Mouse (Mus musculus): Measurements from ENCODE around the gene Gm20425. TPM values are rescaled to one million over a fixed set of nuclear protein-coding genes. Genes with fewer than 3 reads are reported as not detected.

Gene Gm20425
- polyA plus RNA-seq, 1 experiment from 2014 or later = 0.68 TPM

DNA sequence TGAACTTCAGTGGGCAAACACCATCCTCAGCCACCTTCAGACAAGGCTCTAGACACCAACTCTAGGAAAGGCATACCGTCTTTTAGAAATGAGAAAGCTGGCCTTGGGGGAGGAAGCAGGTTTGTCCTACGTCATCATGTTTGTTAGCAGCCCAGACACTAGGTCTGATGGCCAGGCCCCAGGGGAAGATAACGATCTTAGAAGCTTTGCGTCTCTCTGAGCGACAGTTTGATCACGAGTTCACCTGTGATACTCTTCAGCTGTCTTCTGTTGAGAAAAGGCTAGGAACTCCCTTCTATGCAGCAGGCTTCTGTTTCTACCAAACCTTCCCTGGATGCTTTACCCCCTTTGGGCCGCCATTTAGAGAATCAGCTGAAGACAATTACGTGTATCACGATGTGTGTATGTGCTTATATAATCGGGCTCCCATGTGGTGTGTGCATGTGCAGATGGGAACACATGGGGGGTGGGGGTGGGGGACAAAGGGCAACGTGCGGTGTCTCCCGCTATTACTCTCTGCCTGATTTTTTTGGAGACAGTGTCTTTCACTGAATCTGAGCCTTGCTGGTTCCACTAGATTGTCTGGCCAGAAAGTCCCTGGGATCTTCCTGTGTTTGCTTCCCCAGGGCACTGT is 1.6 kb downstream of the Gm20425 start:
- ATAC-seq (ENCODE audit: low read depth) = no peak
- H3K4me2 ChIP-seq (ENCODE audit: low read depth, low read length) = no peak overlapping the region
- no peak overlapping the region for H3K27ac ChIP-seq (ENCODE audit: low read depth, low read length)
- no peaks in the 10 kb centered on the region for H3K36me3 ChIP-seq (ENCODE audit: control insufficient read depth, insufficient read depth, low read length)
- H3K27me3 ChIP-seq (ENCODE audit: control insufficient read depth, insufficient read depth, low read length) = no peaks in the 10 kb centered on the region
- H3K4me1 ChIP-seq (ENCODE audit: control insufficient read depth, insufficient read depth, low read length) = no peaks in the 10 kb centered on the region
- WGBS = 82% methylated on average over 13 of the region's 13 CpGs
- no peak overlapping the region for H3K4me3 ChIP-seq (ENCODE audit: low read depth, low read length)
- H3K9ac ChIP-seq (replicated peaks; ENCODE audit: low read depth, low read length) = no peak overlapping the region
- no peaks in the 10 kb centered on the region for H3K9me3 ChIP-seq (ENCODE audit: control insufficient read depth, low read length)

GRCm38 (mm10) chr9:103227760-103228159 is 2.3 kb downstream of the Gm20425 start:
- Histone ChIP-seq H3K27ac (ENCODE audit: low read depth, low read length) (no peak overlapping the region), H3K9me3 (ENCODE audit: control insufficient read depth, low read length) (no peaks in the 10 kb centered on the region), H3K36me3 (ENCODE audit: control insufficient read depth, insufficient read depth, low read length) (no peaks in the 10 kb centered on the region), H3K9ac (replicated peaks; ENCODE audit: low read depth, low read length) (no peak overlapping the region), H3K4me2 (ENCODE audit: low read depth, low read length) (no peak overlapping the region), H3K4me3 (ENCODE audit: low read depth, low read length) (no peak overlapping the region), H3K27me3 (ENCODE audit: control insufficient read depth, insufficient read depth, low read length) (no peaks in the 10 kb centered on the region), H3K4me1 (ENCODE audit: control insufficient read depth, insufficient read depth, low read length) (no peaks in the 10 kb centered on the region)
- 87% methylated on average over 16 of the region's 16 CpGs for WGBS
- ATAC-seq (ENCODE audit: low read depth) = no peak

GRCm38 (mm10) chr9:103226806-103227205 is 3.3 kb downstream of the Gm20425 start:
- Histone ChIP-seq H3K4me3 (ENCODE audit: low read depth, low read length) (no peak overlapping the region), H3K27me3 (ENCODE audit: control insufficient read depth, insufficient read depth, low read length) (no peaks in the 10 kb centered on the region), H3K9me3 (ENCODE audit: control insufficient read depth, low read length) (no peaks in the 10 kb centered on the region), H3K4me2 (ENCODE audit: low read depth, low read length) (no peak overlapping the region), H3K36me3 (ENCODE audit: control insufficient read depth, insufficient read depth, low read length) (no peaks in the 10 kb centered on the region), H3K4me1 (ENCODE audit: control insufficient read depth, insufficient read depth, low read length) (no peaks in the 10 kb centered on the region), H3K9ac (replicated peaks; ENCODE audit: low read depth, low read length) (no peak overlapping the region), H3K27ac (ENCODE audit: low read depth, low read length) (no peak overlapping the region)
- 93% methylated on average over 15 of the region's 15 CpGs for WGBS
- ATAC-seq (ENCODE audit: low read depth) = no peak

DNA sequence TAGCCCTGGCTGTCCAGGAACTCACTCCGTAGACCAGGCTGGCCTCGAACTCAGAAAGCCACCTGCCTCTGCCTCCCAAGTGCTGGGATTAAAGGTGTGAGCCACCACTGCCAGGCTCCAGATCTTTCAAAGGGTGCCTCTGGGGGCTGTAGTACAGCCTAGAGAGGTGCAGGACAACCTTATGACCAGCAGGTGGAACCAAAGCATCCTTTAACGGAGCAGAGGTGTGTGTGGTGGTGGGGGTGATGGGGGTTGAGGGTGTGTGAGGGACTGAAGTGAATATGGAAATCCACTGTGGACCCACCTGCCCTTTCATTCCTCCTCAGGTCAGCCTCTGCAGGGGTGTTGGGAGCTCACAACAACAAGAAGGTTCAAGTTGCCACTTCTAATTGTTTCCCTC is 4.6 kb downstream of the Gm20425 start:
- no peak overlapping the region for H3K4me3 ChIP-seq (ENCODE audit: low read depth, low read length)
- H3K4me1 ChIP-seq (ENCODE audit: control insufficient read depth, insufficient read depth, low read length) = no peaks in the 10 kb centered on the region
- H3K9ac ChIP-seq (replicated peaks; ENCODE audit: low read depth, low read length) = no peak overlapping the region
- H3K27ac ChIP-seq (ENCODE audit: low read depth, low read length) = no peak overlapping the region
- no peak overlapping the region for H3K4me2 ChIP-seq (ENCODE audit: low read depth, low read length)
- 72% methylated on average over 3 of the region's 3 CpGs for WGBS
- ATAC-seq (ENCODE audit: low read depth) = no peak
- no peaks in the 10 kb centered on the region for H3K36me3 ChIP-seq (ENCODE audit: control insufficient read depth, insufficient read depth, low read length)
- H3K9me3 ChIP-seq (ENCODE audit: control insufficient read depth, low read length) = no peaks in the 10 kb centered on the region
- no peaks in the 10 kb centered on the region for H3K27me3 ChIP-seq (ENCODE audit: control insufficient read depth, insufficient read depth, low read length)

- 94% methylated on average over 7 of the region's 7 CpGs for WGBS
- H3K9ac ChIP-seq (replicated peaks; ENCODE audit: low read depth, low read length) = no peak overlapping the region
- ATAC-seq (ENCODE audit: low read depth) = no peak
Observed at GRCm38 (mm10) chr9:103224721-103225120, 5.4 kb downstream of the Gm20425 start.

GRCm38 (mm10) chr9:103214281-103214680 is 15.8 kb downstream of the Gm20425 start:
- 75% methylated on average over 6 of the region's 6 CpGs for WGBS
- H3K9me3 ChIP-seq (ENCODE audit: control insufficient read depth, low read length) = no peaks in the 10 kb centered on the region
- no peak overlapping the region for H3K4me2 ChIP-seq (ENCODE audit: low read depth, low read length)
- ATAC-seq (ENCODE audit: low read depth) = no peak
- H3K36me3 ChIP-seq (ENCODE audit: control insufficient read depth, insufficient read depth, low read length) = no peaks in the 10 kb centered on the region
- H3K27ac ChIP-seq (ENCODE audit: low read depth, low read length) = no peak overlapping the region
- H3K4me1 ChIP-seq (ENCODE audit: control insufficient read depth, insufficient read depth, low read length) = no peaks in the 10 kb centered on the region
- no peak overlapping the region for H3K9ac ChIP-seq (replicated peaks; ENCODE audit: low read depth, low read length)
- no peaks in the 10 kb centered on the region for H3K27me3 ChIP-seq (ENCODE audit: control insufficient read depth, insufficient read depth, low read length)
- no peak overlapping the region for H3K4me3 ChIP-seq (ENCODE audit: low read depth, low read length)

More at GRCm38 (mm10) chr9:103224721-103225120, 5.4 kb downstream of the Gm20425 start:
- H3K4me3 ChIP-seq (ENCODE audit: low read depth, low read length) = no peak overlapping the region
- no peaks in the 10 kb centered on the region for H3K36me3 ChIP-seq (ENCODE audit: control insufficient read depth, insufficient read depth, low read length)
- H3K27me3 ChIP-seq (ENCODE audit: control insufficient read depth, insufficient read depth, low read length) = no peaks in the 10 kb centered on the region
- no peak overlapping the region for H3K4me2 ChIP-seq (ENCODE audit: low read depth, low read length)
- no peaks in the 10 kb centered on the region for H3K4me1 ChIP-seq (ENCODE audit: control insufficient read depth, insufficient read depth, low read length)
- H3K27ac ChIP-seq (ENCODE audit: low read depth, low read length) = no peak overlapping the region
- H3K9me3 ChIP-seq (ENCODE audit: control insufficient read depth, low read length) = no peaks in the 10 kb centered on the region

- Histone ChIP-seq H3K27me3 (ENCODE audit: control insufficient read depth, insufficient read depth, low read length) (no peaks in the 10 kb centered on the region), H3K9ac (replicated peaks; ENCODE audit: low read depth, low read length) (no peak overlapping the region), H3K9me3 (ENCODE audit: control insufficient read depth, low read length) (no peaks in the 10 kb centered on the region), H3K4me2 (ENCODE audit: low read depth, low read length) (no peak overlapping the region), H3K4me3 (ENCODE audit: low read depth, low read length) (no peak overlapping the region), H3K27ac (ENCODE audit: low read depth, low read length) (no peak overlapping the region), H3K36me3 (ENCODE audit: control insufficient read depth, insufficient read depth, low read length) (no peaks in the 10 kb centered on the region), H3K4me1 (ENCODE audit: control insufficient read depth, insufficient read depth, low read length) (peaks cover 3% of the 10 kb centered on the region; the same call in 1 of the 2 replicates)
- 71% methylated on average over 2 of the region's 2 CpGs for WGBS
- no peak for ATAC-seq (ENCODE audit: low read depth)
Observed at GRCm38 (mm10) chr9:103213631-103214030, 16.5 kb downstream of the Gm20425 start.

GRCm38 (mm10) chr9:103212654-103213420 is 17.3 kb downstream of the Gm20425 start:
- Histone ChIP-seq H3K4me2 (ENCODE audit: low read depth, low read length) (no peak overlapping the region), H3K9me3 (ENCODE audit: control insufficient read depth, low read length) (no peaks in the 10 kb centered on the region), H3K9ac (replicated peaks; ENCODE audit: low read depth, low read length) (no peak overlapping the region), H3K36me3 (ENCODE audit: control insufficient read depth, insufficient read depth, low read length) (no peaks in the 10 kb centered on the region), H3K27ac (ENCODE audit: low read depth, low read length) (no peak overlapping the region), H3K4me3 (ENCODE audit: low read depth, low read length) (no peak overlapping the region), H3K4me1 (ENCODE audit: control insufficient read depth, insufficient read depth, low read length) (peaks cover 4% of the 10 kb centered on the region; the same call in 1 of the 2 replicates), H3K27me3 (ENCODE audit: control insufficient read depth, insufficient read depth, low read length) (no peaks in the 10 kb centered on the region)
- ATAC-seq (ENCODE audit: low read depth) = no peak
- 68% methylated on average over 28 of the region's 28 CpGs for WGBS

GRCm38 (mm10) chr9:103208802-103209423 is 21.2 kb downstream of the Gm20425 start:
- 22% methylated on average over 6 of the region's 6 CpGs for WGBS
- no peak overlapping the region for H3K4me2 ChIP-seq (ENCODE audit: low read depth, low read length)
- no peak overlapping the region for H3K27ac ChIP-seq (ENCODE audit: low read depth, low read length)

More at GRCm38 (mm10) chr9:103208802-103209423, 21.2 kb downstream of the Gm20425 start:
- Histone ChIP-seq H3K9me3 (ENCODE audit: control insufficient read depth, low read length) (no peaks in the 10 kb centered on the region), H3K4me1 (ENCODE audit: control insufficient read depth, insufficient read depth, low read length) (peaks cover 4% of the 10 kb centered on the region; the same call in 1 of the 2 replicates), H3K27me3 (ENCODE audit: control insufficient read depth, insufficient read depth, low read length) (no peaks in the 10 kb centered on the region), H3K4me3 (ENCODE audit: low read depth, low read length) (no peak overlapping the region), H3K9ac (replicated peaks; ENCODE audit: low read depth, low read length) (no peak overlapping the region), H3K36me3 (ENCODE audit: control insufficient read depth, insufficient read depth, low read length) (no peaks in the 10 kb centered on the region)
- peak; percentile 78 for ATAC-seq (ENCODE audit: low read depth)

All from neural tube, embryonic 14.5 days (tissue).